Mouse (Mus musculus) brown adipose tissue, adult 24 weeks (tissue): ENCODE results near the gene Wwc1. TPM values are rescaled to one million over a fixed set of nuclear protein-coding genes. Genes with fewer than 3 reads are reported as not detected.

Experiments used
- H3K27ac ChIP-seq: fragments of 200-500 bp; replicated peaks from 2 replicates; pipeline ENCODE4 v1.5.1; 2012; ENCODE audit warnings: low read depth, mild to moderate bottlenecking, low read length
- H3K4me1 ChIP-seq: fragments of 200-500 bp; 2 replicates; pipeline ENCODE4 v1.6.1; 2012; ENCODE audit warnings: low read length, mixed read lengths; ENCODE audit not compliant: control insufficient read depth, insufficient read depth, insufficient read length
- H3K4me3 ChIP-seq: fragments of 200-500 bp; 2 replicates; pipeline ENCODE4 v1.5.1; 2012; ENCODE audit warnings: low read depth, mild to moderate bottlenecking, low read length, moderate library complexity; ENCODE audit not compliant: insufficient read depth
- polyA plus RNA-seq: library from polyadenylated mRNA; stranded (reverse); fragments of >200 nt; gene quantifications from 2 replicates; pipeline ENCODE4 v1.2.4, GENCODE M21; 2012; ENCODE audit not compliant: missing spikeins, insufficient read depth, insufficient read length

Gene Wwc1
- polyA plus RNA-seq, 1 experiment: not detected

- H3K27ac ChIP-seq: no peak overlapping the region
- no peaks in the 10 kb centered on the region for H3K4me1 ChIP-seq
- H3K4me3 ChIP-seq: peak overlapping the region; percentile 31
Observed at GRCm38 (mm10) chr11:35979733-35980410, 455 bp downstream of the Wwc1 start.

DNA sequence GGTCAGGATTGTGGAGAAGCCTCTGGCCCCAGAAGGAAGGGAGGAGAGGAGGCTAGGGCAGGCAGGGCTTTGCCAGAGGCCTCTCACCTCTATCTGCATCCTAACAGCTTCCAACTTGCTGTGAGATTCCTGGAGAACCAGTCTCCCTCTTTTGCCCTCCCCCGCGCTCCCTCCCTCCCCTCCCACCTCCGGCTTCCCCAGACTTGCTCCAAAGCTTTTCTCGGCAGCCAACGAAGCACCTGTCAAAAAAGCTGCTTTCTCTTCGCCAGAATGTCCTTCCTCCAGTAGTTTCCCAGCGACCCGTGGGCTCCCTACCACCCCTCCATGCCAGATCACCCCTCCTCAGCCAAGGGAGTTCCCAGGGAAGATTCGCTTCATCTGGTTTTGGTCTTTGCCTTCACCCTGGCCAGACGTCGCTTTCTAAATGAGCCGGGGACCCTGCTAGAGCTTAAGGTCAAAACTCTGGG lies 1.0 kb downstream of the Wwc1 start:
- Histone ChIP-seq H3K4me1 (no peaks in the 10 kb centered on the region), H3K27ac (no peak overlapping the region), H3K4me3 (no peak overlapping the region)

DNA sequence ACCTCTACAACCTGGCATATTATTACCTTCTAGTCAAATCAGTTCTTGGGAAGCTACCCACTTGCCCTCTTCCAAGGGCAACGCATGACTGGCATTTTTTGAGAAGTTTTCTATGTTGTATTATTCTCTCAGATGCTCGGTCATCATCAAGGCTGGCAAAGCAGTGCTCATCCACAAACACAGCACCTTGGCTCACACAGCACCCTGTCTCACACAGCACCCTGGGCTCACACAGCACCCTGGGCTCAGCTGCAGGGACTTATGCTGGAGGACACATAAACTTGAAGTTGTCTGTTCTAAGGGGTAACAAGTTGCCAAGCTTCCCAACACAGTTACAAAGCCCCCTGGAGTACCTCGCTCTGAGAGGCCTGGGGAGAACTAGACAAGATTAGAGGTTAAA lies 2.5 kb downstream of the Wwc1 start:
- H3K4me3 ChIP-seq: no peak overlapping the region
- no peak overlapping the region for H3K27ac ChIP-seq

DNA sequence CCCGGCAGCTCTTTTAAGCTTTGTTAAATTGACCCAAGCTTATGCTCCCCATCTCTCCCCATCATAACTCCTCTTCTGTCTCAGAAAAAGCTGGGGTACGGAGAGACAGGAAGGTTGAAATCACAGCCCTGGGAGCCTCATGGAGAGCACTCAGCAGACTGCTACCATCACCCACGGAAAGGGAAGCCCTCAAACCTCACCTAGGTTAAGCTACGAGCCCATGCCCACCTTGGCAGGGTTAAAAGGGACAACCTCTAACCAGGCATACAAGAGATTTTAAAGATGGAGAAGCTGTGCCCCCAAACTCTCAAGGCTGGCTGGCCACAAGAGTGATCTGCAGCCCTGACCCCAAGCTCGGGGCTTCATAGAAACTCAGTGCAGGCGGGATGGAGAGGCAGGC lies 3.2 kb downstream of the Wwc1 start:
- H3K27ac ChIP-seq: no peak overlapping the region
- H3K4me3 ChIP-seq: no peak overlapping the region
- H3K4me1 ChIP-seq: no peaks in the 10 kb centered on the region

More for the DNA sequence above, 2.5 kb downstream of the Wwc1 start:
- no peaks in the 10 kb centered on the region for H3K4me1 ChIP-seq

DNA sequence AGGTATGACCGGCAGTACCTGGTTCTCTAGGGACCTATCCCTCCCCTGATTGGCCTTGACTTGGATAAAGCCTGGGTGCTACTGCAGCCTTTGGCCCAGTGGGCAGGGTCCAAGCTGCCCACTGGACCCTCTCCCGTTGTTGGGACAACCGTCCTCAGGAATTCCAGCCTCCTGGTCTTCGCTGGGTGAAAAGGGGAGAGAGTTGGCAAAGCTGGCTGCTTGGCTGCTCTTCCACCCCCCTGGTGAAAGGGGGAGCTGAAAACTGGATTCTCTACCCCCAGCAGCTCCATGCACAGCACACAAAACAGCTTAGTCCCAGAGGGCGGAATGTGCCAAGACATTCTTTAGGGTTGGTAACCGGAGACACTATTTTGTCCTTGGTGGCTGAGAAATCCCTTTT lies 3.8 kb downstream of the Wwc1 start:
- H3K27ac ChIP-seq: no peak overlapping the region
- no peaks in the 10 kb centered on the region for H3K4me1 ChIP-seq

GRCm38 (mm10) chr11:35974632-35975450 lies 5.5 kb downstream of the Wwc1 start:
- Histone ChIP-seq H3K4me1 (no peaks in the 10 kb centered on the region), H3K27ac (no peak overlapping the region), H3K4me3 (no peak overlapping the region)

More for the DNA sequence above, 3.8 kb downstream of the Wwc1 start:
- no peak overlapping the region for H3K4me3 ChIP-seq

GRCm38 (mm10) chr11:35973135-35973534 lies 7.2 kb downstream of the Wwc1 start:
- no peak overlapping the region for H3K27ac ChIP-seq
- no peaks in the 10 kb centered on the region for H3K4me1 ChIP-seq
- no peak overlapping the region for H3K4me3 ChIP-seq

GRCm38 (mm10) chr11:35972270-35972931 lies 7.9 kb downstream of the Wwc1 start:
- Histone ChIP-seq H3K4me1 (no peaks in the 10 kb centered on the region), H3K4me3 (no peak overlapping the region), H3K27ac (no peak overlapping the region)

DNA sequence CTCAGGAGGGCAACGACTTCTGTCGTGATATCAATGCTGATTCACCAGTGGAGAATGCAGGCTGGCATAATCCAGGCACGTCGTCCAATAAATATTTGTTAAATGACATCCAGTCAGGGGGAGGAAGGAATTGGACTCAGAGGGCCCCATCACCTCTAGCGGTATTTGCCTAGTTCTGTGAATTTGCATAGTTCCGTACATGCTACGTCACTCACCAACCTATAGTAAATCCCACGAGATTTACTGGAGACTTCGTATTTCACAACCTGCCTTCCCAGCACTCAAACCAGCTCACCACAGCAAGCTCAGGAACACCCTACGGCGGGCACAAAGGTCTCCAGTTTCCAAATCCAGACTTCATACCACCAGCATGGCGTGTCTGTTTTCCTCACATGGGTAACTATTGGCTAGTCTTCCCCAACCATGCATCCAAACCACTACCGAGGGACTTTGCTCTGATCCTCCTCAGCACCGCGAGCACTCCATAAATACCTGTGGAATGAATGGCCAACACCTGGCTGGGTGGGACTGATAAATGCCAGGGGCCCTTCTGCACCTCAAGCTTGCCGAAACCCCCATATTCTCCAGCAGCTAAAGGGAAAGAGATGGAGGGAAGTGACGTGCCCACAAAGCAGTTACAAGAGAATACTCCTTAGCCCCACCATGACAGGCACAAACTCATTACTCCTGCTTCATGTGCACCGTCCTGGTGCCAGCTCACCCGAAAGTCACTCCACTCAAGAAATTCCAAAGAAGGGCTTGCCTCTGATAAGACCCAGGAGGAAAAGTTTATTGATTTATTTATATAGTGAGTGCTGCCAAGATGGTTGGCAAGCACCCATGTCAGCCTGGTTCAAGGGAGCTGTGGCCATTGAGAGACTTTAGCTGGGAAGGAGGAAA lies 9.3 kb downstream of the Wwc1 start:
- no peaks in the 10 kb centered on the region for H3K4me1 ChIP-seq
- H3K27ac ChIP-seq: no peak overlapping the region
- H3K4me3 ChIP-seq: no peak overlapping the region

DNA sequence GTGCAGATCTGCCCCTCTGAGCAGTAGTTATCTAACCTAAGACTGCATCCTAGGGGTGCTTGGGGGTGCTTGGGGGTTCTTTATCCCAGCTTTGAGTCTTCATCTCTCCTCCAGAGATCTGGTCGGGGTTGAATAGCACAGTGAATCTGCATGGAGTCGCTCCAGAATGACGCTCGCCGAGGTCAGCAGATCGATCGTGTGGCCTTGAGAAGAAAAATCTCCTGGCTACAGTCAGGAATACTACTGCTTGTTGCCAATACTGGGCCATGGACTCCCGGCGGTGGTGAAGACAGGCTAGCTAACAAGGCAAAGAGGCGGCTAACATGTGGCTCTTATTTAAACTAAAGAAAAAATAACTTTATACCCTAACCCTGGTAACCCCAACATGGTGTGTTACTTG lies 12.0 kb downstream of the Wwc1 start:
- H3K4me1 ChIP-seq: no peaks in the 10 kb centered on the region
- H3K27ac ChIP-seq: no peak overlapping the region
- no peak overlapping the region for H3K4me3 ChIP-seq

DNA sequence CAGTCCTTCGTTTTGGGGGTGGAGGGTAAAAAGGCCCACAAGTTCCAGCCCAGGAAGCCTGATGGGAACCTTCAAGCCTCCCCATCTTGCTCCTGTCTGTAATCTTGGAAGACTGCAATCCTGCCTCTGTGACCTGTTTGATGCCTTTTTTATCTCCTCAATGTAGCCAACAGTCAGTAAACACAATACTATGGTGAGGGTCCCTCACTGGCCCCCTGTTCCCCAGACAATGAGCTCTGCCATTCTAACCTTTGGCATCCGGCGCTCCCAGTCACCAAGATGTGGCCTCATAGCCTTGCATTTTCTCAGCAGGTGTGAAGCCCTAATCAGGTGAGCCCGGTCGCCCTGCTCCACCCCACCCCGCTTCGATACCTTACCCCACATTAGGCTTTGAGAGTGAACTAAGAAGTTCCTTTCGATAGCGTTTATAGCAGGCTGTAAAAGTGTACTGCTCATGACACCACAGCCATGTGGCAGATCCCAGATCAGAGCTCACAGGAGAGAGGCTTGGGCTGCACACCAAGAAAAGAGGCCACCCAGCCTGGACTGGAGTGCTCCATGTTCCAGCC lies 16.3 kb downstream of the Wwc1 start:
- Histone ChIP-seq H3K4me3 (no peak overlapping the region), H3K27ac (no peak overlapping the region), H3K4me1 (no peaks in the 10 kb centered on the region)

DNA sequence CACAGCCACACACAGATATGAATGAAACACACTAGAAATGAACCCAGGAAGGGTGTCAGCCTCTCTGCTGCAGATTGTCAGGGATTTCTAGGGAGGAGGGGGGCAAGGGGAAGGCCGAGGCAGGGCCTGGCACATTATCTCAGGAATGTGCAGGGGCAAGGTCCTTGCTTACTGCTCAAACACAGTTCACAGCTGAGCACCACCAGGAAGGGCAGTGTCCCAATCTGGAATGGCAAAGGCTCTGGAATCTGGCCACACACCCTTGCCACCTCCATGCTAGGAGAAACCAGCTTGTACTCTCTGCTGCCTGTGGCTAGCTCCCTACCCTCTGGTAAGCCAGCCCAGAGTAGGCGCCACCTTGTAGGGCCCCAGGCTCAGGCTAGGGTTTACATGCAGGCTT lies 16.8 kb downstream of the Wwc1 start:
- no peaks in the 10 kb centered on the region for H3K4me1 ChIP-seq
- H3K27ac ChIP-seq: no peak overlapping the region
- no peak overlapping the region for H3K4me3 ChIP-seq

- no peaks in the 10 kb centered on the region for H3K4me1 ChIP-seq
- H3K27ac ChIP-seq: no peak overlapping the region
- H3K4me3 ChIP-seq: no peak overlapping the region
Observed at GRCm38 (mm10) chr11:35962431-35962830, 17.9 kb downstream of the Wwc1 start.

GRCm38 (mm10) chr11:35959270-35959669 lies 21.1 kb downstream of the Wwc1 start:
- H3K27ac ChIP-seq: no peak overlapping the region
- no peak overlapping the region for H3K4me3 ChIP-seq

More at GRCm38 (mm10) chr11:35959270-35959669, 21.1 kb downstream of the Wwc1 start:
- H3K4me1 ChIP-seq: no peaks in the 10 kb centered on the region
